Mouse (Mus musculus) skeletal muscle tissue, adult 2 months (tissue): ENCODE results near the gene Rerg.

Experiments used
- DNase-seq: peaks from one replicate; pipeline ENCODE4 v3.0.0-alpha.2; 2012; ENCODE audit warnings: low read depth, low spot score

Gene Rerg

GRCm38 (mm10) chr6:137011187-137011586, 159.1 kb downstream of the Rerg start:
- DNase-seq: no peak
